Mouse (Mus musculus) inflammation-experienced regulatory T-cells, adult 6 months (primary cell): ENCODE results near the gene Zbtb34. TPM values are rescaled to one million over a fixed set of nuclear protein-coding genes. Genes with fewer than 3 reads are reported as not detected.

Experiments
- ATAC-seq: one replicate; pipeline ENCODE4 v1.8.0; 2017
- polyA plus RNA-seq, 3 experiments: library from polyadenylated mRNA; unstranded; fragments of 100-300 nt; shearing (Covaris generic); gene quantifications; one replicate each; pipeline ENCODE4 v1.2.1; 2017

The Zbtb34 gene
- 1 to 10 TPM in 1 of 3 experiments, under 1 TPM in 2; 0.72 to 1.0 (median 0.95) TPM for polyA plus RNA-seq

DNA sequence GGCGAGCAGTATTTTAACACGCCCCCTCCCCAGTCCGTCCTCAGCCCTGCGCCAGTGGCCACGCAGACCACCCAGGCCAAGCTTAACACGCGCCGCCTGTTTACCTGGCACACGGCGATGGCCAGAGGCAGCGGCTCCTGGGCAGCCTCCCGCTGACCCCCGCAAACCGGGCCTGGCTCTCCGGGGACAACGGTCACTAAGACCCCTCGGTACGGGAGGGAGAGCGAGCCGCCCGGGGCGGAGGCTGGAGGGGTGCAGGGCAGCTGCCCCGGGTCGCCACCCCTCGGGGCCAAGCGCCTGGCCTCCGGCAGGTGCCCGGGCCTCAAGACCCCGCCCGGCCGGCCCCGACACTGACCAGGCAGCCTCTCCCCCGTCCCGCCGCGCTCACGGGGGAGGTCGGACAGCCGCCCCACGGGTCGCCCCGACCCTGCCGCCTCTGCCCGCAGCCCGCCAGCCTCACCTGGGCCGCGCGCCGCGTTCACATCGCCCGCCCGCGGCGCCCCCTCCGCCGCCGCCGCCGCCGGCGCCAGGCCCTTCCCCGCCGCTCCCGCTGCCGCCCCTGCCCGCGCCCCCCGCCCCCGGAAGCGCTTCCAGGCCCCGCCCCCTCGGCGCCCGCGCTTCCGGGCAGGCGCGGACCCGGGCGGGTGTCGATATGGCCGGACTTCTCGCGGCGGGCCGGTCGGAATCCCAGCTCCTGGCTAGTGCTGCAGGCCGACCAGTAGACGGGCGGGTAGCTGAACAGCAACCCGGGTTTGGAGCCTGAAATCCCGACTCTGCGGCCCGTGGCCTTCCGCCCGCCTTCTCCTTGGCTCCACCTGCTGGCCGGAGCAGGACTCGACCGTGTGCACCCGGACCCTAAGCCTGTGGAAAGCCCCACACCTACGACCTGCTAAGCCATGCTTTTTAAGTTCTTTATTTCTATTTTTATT lies at the start of gene Zbtb34:
Gene Zbtb34, minus strand, starts transcription at position 554 of the 929 bp plus-strand sequence.
- peak; percentile 82 for ATAC-seq

DNA sequence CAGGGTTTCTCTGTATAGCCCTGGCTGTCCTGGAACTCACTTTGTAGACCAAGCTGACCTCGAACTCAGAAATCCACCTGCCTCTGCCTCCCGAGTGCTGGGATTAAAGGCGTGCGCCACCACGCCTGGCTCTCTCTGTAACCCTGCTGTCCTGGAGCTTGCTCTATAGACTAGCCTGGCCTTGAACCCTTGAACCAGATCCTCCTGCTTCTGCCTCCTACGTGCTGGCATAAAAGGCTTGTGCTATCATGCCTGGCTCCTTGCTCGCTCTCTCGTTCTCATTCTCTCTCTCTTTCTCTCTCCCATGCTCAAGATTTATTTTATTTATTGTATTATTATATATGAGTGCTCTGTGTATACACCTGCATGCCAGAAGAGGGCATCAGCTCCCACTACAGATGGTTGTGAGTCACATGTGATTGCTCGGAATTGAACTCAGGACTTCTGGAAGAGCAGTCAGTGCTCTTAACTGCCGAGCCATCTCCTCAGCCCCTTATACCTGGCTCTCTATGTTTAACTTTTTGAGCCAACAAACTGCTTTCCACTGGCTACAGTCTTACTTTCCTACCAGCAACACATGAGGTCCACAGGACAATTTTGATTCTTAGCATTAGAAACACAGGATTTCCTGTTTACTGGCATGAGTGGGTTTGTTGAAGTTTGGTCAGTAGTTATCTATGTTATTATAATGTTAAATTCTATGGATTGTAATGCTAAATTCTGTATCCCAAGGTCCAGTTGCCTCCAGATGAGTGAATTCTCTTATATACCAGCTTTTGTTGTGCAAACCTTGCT lies 47.0 kb upstream of the Zbtb34 start:
- no peak for ATAC-seq

DNA sequence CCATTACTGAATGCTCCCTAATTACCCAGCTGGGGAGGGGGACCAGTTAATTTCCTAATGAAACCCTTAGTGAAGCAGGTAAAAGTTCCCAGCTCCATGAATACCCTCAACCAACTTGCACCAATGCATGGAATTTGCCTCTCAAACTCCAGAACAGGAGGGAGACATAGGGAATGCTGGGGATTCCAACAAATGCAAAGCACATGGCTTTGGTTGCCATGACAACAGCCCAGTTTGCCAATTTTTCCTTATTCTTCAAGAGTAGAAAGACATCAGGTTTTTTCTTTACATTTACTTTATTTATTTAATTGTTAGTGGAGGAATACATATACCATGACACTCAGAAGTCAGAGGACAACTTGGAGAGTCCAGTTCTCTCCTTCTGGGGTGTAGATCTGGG lies 44.8 kb upstream of the Zbtb34 start:
- ATAC-seq, result no peak

DNA sequence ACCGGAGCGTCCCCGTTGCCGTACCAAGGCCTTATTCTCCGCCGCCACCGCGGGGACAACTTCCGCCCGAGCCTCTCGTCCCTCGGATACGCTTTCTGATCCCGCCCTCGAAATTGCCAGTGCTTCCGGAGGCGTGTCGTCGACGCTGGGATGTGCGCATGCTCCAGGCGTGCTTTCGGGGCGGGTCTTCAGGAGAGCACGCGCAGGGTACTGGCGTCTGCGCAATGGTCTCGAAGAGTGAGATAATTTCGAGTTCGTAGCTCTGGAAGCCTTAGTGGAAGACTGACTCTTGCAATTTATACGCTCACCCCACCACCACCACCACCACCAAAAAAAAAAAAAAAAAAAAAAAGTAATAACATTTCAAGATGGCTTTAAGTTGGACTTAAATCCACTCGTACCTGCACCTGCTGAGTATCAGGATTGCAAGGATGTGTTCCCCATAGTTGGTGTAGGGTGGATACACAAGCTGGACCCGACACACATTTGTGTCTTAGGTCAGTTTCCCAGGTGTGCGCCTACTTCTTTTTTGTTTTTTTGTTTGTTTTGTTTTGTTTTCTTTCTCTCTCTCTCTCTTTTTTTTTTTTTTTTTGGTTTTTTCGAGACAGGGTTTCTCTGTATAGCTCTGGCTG lies 37.5 kb upstream of the Zbtb34 start, which contains the start of gene Zbtb43:
Gene Zbtb43, minus strand, starts transcription at position 94 of the 632 bp plus-strand sequence.
- peak; percentile 97 for ATAC-seq

DNA sequence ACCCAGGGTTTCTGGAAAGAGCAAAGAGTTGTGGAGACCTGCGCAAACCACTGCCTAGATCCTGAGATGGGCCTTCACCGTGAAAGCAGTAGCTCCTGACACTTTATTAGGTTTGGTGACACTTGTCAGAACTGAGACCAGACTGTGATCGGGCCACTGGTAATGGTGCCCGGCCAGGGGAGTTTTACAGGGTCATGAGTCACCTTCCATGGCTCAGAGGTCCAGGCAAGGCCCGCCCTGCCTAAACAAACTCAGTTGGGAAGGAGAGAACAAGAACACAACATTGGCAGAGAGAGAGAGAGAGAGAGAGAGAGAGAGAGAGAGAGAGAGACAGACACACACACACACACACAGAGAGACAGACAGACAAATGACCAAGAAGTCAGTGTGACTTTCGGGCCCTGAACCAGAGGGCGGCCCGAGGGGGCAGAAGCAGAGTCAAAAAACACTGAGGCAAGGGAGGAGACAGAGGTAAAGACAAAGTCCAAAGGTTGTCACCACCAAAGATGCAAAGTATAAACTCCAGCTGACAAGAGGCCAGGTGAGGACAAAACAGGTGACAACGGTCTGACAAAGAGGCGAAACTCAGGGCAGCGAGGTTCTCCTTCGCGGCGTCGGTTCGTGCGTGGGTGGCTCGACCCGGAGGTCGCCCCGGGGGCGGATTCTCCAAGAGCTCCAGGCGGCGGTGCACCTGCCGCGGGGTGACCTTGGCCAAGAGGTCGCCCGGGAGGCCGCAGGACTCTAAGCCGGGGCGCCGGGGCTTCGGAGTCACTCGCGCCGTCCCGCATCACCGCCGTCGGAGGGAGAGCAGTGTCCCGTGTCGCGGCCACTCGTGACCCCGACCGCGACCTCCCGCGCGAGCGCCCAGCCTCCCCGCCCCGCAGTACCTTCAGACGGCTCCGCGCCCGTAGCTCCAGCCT lies 36.7 kb upstream of the Zbtb34 start:
- peak; percentile 20 for ATAC-seq

DNA sequence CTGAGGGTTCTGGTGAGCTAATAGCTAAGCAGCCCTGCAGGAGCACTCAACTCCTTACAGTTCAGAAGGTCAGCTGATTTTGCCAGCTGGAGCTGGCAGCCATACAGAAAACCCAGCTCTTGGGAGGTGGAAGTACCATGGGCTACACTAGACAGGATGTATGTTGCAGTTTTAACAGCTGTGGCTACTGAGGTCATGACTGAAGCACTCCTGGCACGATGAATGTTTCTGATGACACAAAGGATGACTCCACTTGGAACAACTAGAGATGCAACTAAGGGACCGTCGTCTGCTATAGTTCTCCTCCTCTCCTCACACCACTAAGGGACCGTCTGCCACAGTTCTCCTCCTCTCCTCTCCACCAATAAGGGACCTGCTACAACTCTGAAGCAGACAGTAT lies 34.8 kb upstream of the Zbtb34 start:
- ATAC-seq, result no peak

DNA sequence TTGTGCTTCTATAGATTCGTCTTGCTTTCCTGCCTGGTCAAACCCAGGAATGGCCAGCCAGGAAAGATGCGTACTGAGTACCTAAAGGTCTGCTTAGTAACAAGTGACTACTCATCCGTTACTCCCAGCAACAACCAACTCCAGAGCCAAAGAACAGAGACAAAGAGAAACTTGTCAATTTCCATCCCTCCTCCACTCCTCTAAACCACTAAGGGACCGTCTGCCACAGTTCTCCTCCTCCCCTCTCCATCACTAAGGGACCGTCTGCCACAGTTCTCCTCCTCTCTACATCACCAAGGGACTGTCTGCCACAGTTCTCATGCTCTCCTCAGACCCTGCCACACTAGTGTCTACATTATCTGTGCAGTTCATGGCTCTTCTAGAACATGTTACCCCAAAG lies 34.1 kb upstream of the Zbtb34 start:
- ATAC-seq, result no peak

DNA sequence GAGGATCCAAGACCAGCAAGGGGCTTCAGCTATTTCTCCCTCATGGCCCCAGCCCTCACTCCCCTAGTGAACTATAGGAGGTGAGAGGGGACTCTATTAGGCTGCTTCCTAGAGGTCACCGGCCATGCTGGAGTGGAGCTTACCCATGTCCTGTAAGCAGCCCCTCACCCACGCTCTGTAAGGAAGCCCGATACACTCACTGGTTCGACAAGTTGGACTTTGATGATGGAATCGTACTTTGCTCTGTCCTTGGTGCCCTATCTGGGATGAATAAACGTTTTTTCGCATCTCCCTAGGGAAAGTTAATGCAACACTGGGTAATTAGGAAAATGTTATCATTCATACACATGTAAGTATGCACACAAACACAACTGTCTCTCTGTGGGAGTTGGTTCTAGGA lies 30.9 kb upstream of the Zbtb34 start:
- no peak for ATAC-seq

DNA sequence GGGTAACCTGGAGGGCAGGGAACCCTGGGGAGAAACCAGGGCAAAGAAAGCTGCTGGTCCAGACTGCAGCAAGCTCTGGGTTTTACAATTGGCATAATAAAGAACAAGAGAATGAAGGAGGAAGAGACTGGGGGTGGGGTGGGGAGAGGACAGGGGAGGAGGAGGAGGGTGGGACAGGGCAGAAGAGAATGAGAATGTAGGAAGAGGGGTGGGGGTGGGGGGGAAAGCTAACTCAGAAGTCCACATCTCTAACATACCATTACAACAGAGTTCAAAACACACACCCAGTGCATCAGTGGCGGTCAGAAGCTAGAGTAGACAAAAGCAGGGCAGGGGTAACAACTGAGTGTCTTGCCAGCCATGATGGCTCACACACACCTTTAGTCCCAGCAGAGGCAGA lies 29.9 kb upstream of the Zbtb34 start:
- ATAC-seq, result no peak

DNA sequence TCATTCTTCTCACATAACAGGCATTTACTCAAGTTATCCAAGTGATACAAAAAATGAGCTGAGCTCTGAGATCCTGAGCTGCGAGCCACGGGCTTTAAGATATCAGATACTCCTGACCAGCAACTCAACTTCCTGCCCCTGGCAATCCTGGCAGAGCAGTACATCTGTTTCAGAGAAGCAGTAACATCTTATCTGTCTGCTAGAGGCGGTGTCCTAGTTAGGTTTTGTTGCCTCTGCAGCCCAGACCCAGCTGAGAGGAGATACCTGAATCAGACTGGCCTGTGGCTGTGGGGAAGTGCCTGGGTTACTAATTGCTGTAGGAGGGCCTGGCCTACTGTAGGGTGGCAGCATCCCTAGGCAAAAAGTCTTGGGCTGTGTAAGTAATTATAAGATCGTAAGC lies 28.5 kb upstream of the Zbtb34 start:
- no peak for ATAC-seq

DNA sequence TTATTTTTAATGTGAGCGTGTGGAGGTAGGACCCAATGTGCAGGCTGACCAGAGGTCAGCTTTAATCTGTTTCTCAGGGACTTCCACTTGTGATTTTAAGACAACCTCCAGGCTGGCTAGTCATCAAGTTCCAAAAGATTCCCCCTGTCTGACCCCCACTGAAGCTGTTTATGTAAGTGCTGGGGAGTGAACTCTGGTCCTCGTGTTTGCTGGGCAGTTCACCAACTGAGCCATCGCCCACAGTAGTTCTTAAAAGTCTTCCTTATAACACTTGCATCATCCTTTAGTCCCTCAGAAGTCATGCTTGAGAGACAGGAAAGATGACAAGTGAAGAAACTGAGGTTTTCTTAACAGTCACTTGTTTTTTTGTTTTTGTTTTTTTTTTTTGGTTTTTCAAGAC lies 25.6 kb upstream of the Zbtb34 start:
- no peak for ATAC-seq

DNA sequence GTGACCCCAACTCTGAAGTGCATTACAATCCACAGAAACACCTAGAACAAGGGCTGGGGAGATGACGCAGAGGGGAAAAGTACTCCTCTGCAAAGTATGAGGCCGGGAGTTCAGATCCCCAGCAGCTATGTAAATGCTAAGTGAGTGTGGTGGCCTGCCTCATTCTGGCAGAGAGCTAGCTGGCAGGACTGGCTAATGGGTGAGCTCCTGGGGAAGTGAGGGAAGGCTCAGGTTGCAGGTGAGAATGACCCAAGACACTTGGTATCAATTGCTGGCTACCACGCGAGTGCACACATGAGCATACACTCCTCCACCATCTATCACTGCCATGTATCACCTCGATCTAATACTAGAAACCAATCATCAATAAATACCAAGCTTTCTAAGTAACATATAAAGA lies 25.1 kb upstream of the Zbtb34 start:
- no peak for ATAC-seq

DNA sequence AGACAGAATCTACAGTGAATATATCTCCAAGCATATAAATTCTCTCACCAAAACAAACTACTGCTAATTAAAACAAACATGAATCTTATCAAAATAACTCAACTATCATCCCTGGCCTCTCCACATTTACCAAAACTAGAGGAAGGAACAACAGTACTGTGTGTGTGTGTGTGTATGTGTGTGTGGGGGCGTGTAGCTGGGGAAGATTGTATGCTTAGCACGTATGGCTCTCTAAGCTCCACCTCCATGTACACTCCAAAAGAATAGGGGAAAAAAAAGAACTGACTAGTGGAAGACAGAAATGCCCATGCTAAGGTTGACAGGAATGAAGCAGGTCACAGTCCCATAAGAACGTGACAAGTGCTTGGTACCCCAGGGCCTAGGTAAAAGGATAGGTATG lies 24.2 kb upstream of the Zbtb34 start:
- no peak for ATAC-seq

DNA sequence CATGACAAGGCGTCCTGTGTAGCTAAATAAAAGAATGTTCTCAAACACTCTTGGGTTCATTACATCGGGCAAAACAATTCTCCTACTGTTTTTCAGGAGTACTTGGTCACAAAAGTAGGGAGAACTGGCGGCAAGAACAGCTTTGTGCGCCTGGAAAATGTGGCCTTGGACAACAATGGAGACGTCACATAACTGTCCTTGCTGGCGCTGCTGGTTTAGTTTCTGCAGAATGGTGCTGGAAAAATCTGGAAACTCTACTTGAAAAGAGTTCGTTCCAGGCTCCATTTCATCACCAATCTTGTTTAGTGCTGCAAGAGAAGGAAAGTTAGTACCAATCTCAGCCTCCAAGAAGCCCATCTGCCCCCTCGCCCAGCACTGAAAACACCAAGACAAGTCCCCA lies 23.7 kb upstream of the Zbtb34 start:
- no peak for ATAC-seq

DNA sequence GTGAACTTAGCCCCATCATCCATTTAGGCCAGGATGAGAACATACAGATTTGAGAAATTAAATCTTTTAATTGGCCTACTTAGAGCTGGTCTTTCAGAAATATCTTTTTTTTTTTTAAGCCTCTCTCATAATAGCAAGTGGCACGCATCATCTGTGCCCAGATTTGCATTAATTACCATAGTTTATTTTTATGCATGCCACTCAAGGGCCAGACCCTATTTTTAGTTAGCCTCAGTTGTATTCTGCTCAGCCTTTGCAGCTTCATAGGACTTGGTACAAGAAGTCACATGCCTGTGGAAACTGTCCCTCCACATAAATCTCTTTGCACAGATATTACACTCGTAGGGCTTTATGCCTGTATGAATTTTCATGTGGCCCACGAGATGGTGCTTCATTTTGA lies 22.4 kb upstream of the Zbtb34 start:
- ATAC-seq, result no peak

DNA sequence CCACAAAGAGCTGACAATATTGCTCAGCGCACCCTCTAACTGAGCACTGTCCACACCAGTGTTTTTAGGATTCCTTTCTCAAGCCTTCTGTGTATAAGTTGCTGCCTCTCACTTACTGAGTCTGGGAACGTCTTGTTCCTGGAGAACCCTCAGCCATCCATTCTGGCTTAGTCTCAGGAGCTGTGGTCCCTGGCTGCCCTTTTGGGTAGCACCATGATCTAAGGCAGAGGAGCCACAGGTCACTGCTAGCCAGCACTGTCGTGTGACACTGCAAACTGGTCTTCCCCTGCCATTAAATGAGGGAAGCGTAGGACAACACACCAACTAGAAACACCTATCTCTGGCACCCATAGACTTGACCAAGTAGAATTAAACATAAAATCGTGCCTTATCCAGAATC lies 21.6 kb upstream of the Zbtb34 start:
- ATAC-seq, result no peak

DNA sequence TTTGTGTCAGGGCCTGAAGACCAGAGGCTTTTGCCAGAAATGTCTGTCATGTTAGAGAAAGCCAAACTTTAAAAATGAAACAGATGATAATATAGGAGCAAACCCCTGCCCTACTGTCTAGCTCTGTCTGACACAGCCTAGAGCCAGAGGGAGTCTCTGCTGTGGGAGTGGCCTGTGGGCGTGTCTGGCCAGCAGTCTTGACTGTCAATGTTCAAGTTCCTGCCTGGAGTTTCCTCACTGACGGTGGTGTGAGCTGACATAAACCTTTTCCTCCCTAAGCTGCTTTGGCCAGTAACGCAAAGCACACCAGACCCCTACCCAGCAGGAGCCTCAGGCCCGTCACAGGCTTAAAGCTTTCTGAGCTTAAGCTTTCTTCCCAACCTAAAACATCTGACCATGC lies 21.0 kb upstream of the Zbtb34 start:
- no peak for ATAC-seq

DNA sequence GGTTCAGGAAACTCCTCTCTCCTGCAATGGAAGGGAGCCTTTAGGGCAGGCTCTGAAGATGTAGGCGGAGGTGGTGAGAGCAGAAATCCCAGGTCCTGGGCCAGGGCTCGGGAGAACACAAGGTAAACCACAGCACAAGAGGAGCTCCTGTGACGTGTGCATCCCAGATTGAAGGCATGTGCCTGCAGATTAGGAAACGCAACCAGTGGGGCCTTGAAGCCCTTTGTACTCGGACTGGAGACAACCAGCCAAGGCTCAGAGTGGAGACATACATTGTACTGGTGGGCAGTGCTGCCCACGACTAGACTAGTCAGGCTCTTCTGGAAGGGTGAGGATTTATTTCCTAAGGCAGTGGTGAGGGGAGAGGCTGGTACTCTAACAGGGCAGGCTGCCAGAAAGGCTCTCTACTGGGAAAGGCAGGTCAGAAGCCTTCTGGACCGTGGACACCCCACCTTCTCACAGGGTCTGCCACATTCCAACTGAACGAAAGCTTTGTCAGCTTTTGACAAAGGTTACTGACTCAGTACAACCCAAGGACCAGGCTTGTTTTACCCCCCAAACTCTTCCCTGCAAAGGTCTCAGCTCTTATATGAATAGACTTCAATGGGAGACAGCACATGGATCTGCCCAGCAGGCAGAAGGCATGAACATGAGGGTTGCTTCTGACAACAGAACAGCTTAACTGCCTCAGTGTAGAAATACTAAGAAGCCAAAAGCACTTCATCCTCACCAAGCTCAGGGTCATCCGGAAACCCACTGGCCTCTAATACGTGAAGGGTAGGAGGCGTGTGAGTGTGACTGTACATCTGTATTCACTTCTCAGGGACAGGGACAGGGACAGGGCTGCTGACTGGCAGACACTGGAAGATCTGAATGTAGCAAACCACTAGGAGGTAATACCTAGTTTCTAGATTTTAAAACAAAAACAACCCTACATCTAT lies 20.2 kb upstream of the Zbtb34 start:
- ATAC-seq, result no peak

DNA sequence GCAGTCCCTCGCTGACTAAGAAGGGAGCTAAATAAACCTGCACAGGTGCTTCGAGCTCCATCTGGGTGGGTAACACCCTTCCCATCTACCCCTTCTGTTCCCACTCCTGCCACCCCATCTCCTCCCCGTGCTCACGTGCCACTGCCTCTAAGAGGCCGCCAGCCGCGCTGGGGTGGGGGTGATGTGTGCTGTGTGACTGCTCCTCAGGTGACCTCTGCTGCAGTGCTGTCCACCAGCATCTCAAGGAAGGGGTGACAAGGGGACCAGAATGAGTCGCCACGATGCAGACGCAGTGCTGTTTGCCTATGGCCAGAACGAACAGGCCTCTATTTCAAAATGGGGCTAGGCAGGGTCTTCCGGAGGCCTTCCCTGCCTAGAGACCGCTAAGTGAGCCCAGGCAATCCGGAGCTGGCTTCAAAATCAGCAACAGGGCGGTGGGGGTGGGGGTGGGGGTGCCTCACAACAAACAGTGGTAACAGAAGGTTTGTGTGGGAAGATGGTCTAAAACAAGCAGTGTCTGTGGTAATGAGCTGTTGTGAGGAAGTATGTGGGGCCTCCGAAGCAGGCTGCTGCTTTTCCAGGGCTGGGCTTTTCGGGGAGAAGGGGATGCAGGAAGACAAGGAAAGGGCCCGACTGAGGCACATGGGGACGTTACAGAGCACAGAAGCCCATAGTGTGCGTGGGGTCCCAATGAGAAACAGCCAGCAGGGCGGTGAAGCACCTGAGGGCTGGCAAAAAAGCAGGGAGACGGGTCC lies 18.2 kb upstream of the Zbtb34 start:
- ATAC-seq, result no peak

DNA sequence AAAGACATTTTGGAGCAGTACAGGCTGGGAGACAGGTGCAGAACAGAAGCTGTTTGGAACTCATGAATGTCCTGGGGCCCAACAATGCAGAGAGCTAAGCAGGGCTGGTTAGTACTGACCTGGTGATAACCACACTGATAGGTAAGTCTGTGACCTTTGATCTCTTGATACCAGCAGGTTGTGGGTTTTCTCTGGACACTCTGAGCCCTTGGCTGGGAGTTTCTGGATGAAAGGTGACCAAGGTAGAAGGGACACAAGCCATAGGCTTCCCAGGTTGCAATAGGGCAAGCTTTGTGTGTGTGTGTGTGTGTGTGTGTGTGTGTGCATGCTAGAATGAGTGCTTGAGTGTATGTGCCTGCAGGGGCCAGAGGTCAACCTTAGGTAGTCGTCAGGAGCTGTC lies 15.7 kb upstream of the Zbtb34 start:
- no peak for ATAC-seq
